Mouse (Mus musculus) ES-Bruce4 (cell line): Measurements from ENCODE around the gene Six6. TPM values are rescaled to one million over a fixed set of nuclear protein-coding genes. Genes with fewer than 3 reads are reported as not detected.

Source experiments
- H3K27ac ChIP-seq: 2 replicates; pipeline ENCODE4 v1.5.1; 2012; ENCODE audit warnings: low read length, inconsistent platforms; ENCODE audit not compliant: insufficient read depth
- H3K27me3 ChIP-seq: 2 replicates; pipeline ENCODE4 v1.6.1; 2012; ENCODE audit warnings: mild to moderate bottlenecking, low read length, inconsistent platforms; ENCODE audit not compliant: control insufficient read depth, poor library complexity, insufficient read depth, severe bottlenecking
- H3K36me3 ChIP-seq: 2 replicates; pipeline ENCODE4 v1.6.1; 2012; ENCODE audit warnings: inconsistent platforms, mild to moderate bottlenecking, low read length, moderate library complexity; ENCODE audit not compliant: control insufficient read depth, poor library complexity, insufficient read depth, severe bottlenecking
- H3K4me1 ChIP-seq: one replicate; pipeline ENCODE4 v1.8.1; 2011; ENCODE audit warnings: low read length; ENCODE audit not compliant: control insufficient read depth, insufficient read depth
- H3K4me3 ChIP-seq: 2 replicates; pipeline ENCODE4 v1.5.1; 2011; ENCODE audit warnings: low read depth, mild to moderate bottlenecking, low read length
- H3K9ac ChIP-seq: 2 replicates; pipeline ENCODE4 v1.6.1; 2012; ENCODE audit warnings: low read depth, mild to moderate bottlenecking, inconsistent platforms; ENCODE audit not compliant: poor library complexity, severe bottlenecking
- H3K9me3 ChIP-seq: replicated peaks from 2 replicates; pipeline ENCODE4 v1.6.1; 2012; ENCODE audit warnings: mild to moderate bottlenecking, low read length, inconsistent platforms; ENCODE audit not compliant: control insufficient read depth, poor library complexity, insufficient read depth, severe bottlenecking
- CTCF ChIP-seq: IDR thresholded peaks from one replicate; pipeline ENCODE4 v1.8.1; 2011; ENCODE audit warnings: low read depth, low read length
- EP300 ChIP-seq: IDR thresholded peaks from 2 replicates; pipeline ENCODE4 v1.6.1; 2011; ENCODE audit warnings: low read depth, low read length; ENCODE audit not compliant: insufficient read depth
- POLR2A ChIP-seq: IDR thresholded peaks from one replicate; pipeline ENCODE4 v1.8.1; 2011; ENCODE audit warnings: low read length; ENCODE audit not compliant: insufficient read depth
- polyA plus RNA-seq: library from polyadenylated mRNA; stranded (reverse); fragments of >200 nt; gene quantifications from 2 replicates; pipeline ENCODE4 v1.2.4, GENCODE M21; 2011; ENCODE audit warnings: low read depth; ENCODE audit not compliant: missing spikeins, insufficient read depth, insufficient read length

Six6 gene
- polyA plus RNA-seq, 1 experiment = not detected

DNA sequence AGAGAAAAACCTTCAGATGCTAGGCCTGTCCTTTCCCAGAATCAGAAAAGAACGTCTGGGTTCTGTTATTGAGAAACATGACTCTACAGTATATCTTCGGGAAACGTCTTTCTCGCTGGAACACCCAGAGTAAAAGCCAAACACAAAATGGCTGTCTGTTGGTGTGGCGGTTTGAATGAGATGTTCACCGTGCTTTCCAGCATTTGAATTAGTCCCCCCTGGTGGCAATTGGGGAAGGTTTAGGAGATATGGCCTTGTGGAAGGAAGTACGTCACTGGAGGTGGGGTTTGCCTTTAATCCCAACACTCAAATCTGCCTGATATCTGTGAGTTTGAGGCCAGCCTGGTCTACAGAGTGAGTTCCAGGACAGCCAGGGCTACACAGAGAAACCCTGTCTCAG lies 27.8 kb downstream of the Six6 start:
- H3K9me3 ChIP-seq = no peaks in the 10 kb centered on the region
- H3K36me3 ChIP-seq = no peaks in the 10 kb centered on the region
- no peak overlapping the region for H3K4me3 ChIP-seq
- no peaks in the 10 kb centered on the region for H3K4me1 ChIP-seq
- no peak overlapping the region for H3K9ac ChIP-seq
- TF ChIP-seq POLR2A = no peak
- TF ChIP-seq CTCF = no peak
- TF ChIP-seq EP300 = no peak
- no peak overlapping the region for H3K27ac ChIP-seq
- no peaks in the 10 kb centered on the region for H3K27me3 ChIP-seq

DNA sequence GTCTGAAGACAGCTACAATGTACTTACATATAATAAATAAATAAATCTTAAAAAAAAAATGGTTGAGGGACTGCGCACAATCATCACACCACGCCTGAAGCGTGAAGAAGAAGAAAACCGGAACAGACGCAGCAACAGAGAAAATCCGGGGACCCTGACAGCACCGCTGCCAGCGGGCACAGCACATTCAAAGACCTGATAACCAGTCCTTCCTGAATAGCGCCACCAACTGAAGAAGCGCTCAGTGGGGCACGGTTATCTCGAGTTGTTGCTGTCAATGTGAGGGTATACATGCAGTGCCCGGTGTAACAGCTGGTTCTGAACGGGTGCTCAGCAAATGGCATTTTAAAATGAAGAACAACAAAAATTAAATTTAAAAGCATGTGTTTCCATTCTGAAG lies 30.9 kb downstream of the Six6 start:
- no peak overlapping the region for H3K4me3 ChIP-seq
- TF ChIP-seq CTCF (no peak), EP300 (no peak), POLR2A (no peak)
- H3K27ac ChIP-seq = no peak overlapping the region
- H3K27me3 ChIP-seq = no peaks in the 10 kb centered on the region
- H3K36me3 ChIP-seq = no peaks in the 10 kb centered on the region
- H3K4me1 ChIP-seq = no peaks in the 10 kb centered on the region
- no peak overlapping the region for H3K9ac ChIP-seq
- H3K9me3 ChIP-seq = no peaks in the 10 kb centered on the region

DNA sequence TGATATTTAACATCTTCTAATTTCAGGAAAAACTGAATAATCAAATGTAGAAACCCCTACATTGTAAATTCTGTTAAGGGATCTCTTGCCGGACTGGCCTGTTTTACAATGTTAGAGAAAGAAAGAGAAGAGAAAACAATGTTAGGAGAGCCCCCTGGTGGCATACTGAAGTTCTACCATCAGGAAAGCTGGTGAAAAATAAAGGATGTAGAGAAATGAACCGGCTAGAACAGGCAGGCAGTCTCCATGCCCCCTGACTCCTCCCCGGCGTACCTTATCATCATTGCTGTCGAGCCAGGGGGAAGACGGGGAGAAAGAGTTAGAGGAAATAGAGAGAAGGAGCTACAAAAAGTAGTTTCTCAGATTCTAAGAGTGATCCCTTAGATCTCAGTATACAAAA lies 33.5 kb downstream of the Six6 start:
- Histone ChIP-seq H3K4me1 (no peaks in the 10 kb centered on the region), H3K36me3 (no peaks in the 10 kb centered on the region), H3K27me3 (no peaks in the 10 kb centered on the region), H3K27ac (no peak overlapping the region), H3K9ac (peak overlapping the region; percentile 1; the same call in 1 of the 2 replicates), H3K9me3 (no peaks in the 10 kb centered on the region), H3K4me3 (peak overlapping the region; percentile 59)
- TF ChIP-seq CTCF = no peak
- no peak for TF ChIP-seq POLR2A
- TF ChIP-seq EP300 = no peak

DNA sequence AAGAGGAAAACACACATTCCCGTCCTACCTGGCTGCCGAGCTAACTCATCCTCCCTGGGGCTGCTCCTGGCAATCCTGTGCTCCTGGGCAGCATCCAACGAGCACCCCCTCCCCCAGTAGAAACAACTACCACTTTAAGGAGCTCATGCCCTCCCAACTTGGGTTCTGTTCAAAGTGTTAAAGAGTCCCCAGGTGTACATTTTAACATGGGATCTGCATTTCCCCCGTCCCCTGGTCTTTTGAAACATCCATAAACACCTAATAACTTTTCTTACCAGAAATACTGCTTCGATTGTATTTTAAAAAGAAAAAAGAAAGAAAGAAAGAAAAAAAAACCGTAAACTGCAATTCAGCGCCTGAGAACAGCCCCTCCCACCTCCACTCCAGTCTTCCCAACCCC lies 36.5 kb downstream of the Six6 start:
- peak overlapping the region; percentile 16 for H3K27ac ChIP-seq
- peak overlapping the region; percentile 32 for H3K9ac ChIP-seq
- no peaks in the 10 kb centered on the region for H3K36me3 ChIP-seq
- H3K9me3 ChIP-seq = no peaks in the 10 kb centered on the region
- H3K4me1 ChIP-seq = no peaks in the 10 kb centered on the region
- no peaks in the 10 kb centered on the region for H3K27me3 ChIP-seq
- TF ChIP-seq CTCF (no peak), EP300 (no peak)
- H3K4me3 ChIP-seq = peak overlapping the region; percentile 19

DNA sequence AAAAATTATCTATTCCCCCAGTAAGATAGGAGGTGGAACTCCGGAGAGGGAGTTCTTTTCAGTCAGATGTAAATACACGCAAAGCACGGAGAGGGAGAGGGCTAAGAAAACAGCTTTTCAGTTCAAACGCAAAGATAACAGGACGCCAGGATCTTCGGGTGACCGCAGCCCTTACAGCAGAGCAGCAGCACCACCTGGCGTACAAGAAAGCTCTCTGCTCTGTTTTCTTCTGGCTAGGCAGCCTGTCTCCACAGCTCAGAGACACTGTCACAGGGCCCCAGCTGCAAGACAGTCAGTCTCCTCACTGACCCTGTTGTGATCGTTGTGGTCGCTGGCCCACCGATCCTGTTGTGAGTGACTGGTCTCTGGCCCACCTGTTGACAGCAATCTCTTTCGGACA lies 37.0 kb downstream of the Six6 start:
- Histone ChIP-seq H3K9me3 (no peaks in the 10 kb centered on the region), H3K4me1 (no peaks in the 10 kb centered on the region), H3K9ac (no peak overlapping the region; the same call in 1 of the 2 replicates), H3K4me3 (no peak overlapping the region), H3K27me3 (no peaks in the 10 kb centered on the region), H3K27ac (no peak overlapping the region), H3K36me3 (no peaks in the 10 kb centered on the region)
- TF ChIP-seq CTCF = peak; percentile 91
- TF ChIP-seq EP300 = peak; percentile 60; the same call in 1 of the 2 replicates
- TF ChIP-seq POLR2A = no peak

DNA sequence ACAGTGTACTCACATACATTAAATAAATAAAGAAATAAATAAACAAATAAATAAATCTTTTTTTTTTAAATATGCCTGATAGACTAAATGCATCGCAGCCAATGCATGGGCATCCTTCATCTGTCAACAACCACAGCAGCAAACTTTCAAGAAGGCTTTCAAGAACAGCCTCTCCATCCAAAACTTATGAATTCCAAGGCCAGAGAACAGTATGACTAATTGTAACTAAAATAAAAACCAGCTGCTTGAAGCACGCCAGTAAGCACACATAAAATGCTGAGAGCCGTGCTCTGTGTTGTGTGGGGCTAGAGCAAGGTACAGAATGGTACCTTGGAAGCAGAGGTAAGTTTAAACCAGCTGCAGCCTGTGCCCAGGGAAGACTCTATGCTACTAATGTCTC lies 38.2 kb downstream of the Six6 start:
- Histone ChIP-seq H3K36me3 (no peaks in the 10 kb centered on the region), H3K4me3 (no peak overlapping the region), H3K9me3 (no peaks in the 10 kb centered on the region), H3K27ac (no peak overlapping the region), H3K9ac (no peak overlapping the region), H3K27me3 (no peaks in the 10 kb centered on the region), H3K4me1 (no peaks in the 10 kb centered on the region)
- TF ChIP-seq EP300 (no peak), POLR2A (no peak), CTCF (no peak)
